Mouse (Mus musculus) ES-E14 (cell line): ENCODE data around the gene Ralgps1. TPM values are rescaled to one million over a fixed set of nuclear protein-coding genes. Genes with fewer than 3 reads are reported as not detected.

ENCODE experiments used
- DNase-seq: peaks from one replicate; pipeline ENCODE4 v3.0.0-alpha.2; 2013; ENCODE audit warnings: low read depth, low spot score
- H3K27ac ChIP-seq: 2 replicates; pipeline ENCODE4 v1.5.1; 2012; ENCODE audit warnings: low read depth, mild to moderate bottlenecking, low read length, moderate library complexity, mixed read lengths; ENCODE audit not compliant: poor library complexity, insufficient read depth, severe bottlenecking
- H3K36me3 ChIP-seq: 2 replicates; pipeline ENCODE4 v1.6.1; 2012; ENCODE audit warnings: mild to moderate bottlenecking, low read length, moderate library complexity, mixed read lengths; ENCODE audit not compliant: control insufficient read depth, poor library complexity, insufficient read depth, severe bottlenecking
- H3K4me1 ChIP-seq, 2 experiments: fragments of 150-350 bp in 1 of 2; sonication (generic) in 1 of 2; 2 replicates each; pipeline ENCODE4 v1.6.1; 2012; ENCODE audit warnings: low read length in 2 of 2, mild to moderate bottlenecking in 1 of 2, mixed read lengths in 1 of 2; ENCODE audit not compliant: control insufficient read depth in 2 of 2, insufficient read depth in 2 of 2, poor library complexity in 1 of 2
- H3K4me3 ChIP-seq, 2 experiments: fragments of 150-350 bp in 1 of 2; sonication (generic) in 1 of 2; 2 replicates each; pipeline ENCODE4 v1.5.1; 2012; ENCODE audit warnings: low read length in 2 of 2, low read depth in 1 of 2, mild to moderate bottlenecking in 1 of 2, mixed read lengths in 1 of 2; ENCODE audit not compliant: insufficient read depth in 1 of 2, poor library complexity in 1 of 2, severe bottlenecking in 1 of 2
- H3K9ac ChIP-seq: 2 replicates; pipeline ENCODE4 v1.6.1; 2012; ENCODE audit warnings: low read depth, mild to moderate bottlenecking, low read length, mixed read lengths; ENCODE audit not compliant: poor library complexity, insufficient read depth, severe bottlenecking
- H3K9me3 ChIP-seq: fragments of 150-350 bp; sonication (generic); 2 replicates; pipeline ENCODE4 v1.6.1; 2012; ENCODE audit warnings: low read depth, mild to moderate bottlenecking, low read length; ENCODE audit not compliant: control insufficient read depth, insufficient read depth
- CHD2 ChIP-seq: IDR thresholded peaks from 2 replicates; pipeline ENCODE4 v1.6.1; 2014; ENCODE audit warnings: mild to moderate bottlenecking, low read depth, low read length, inconsistent platforms
- HCFC1 ChIP-seq: IDR thresholded peaks from 2 replicates; pipeline ENCODE4 v1.6.1; 2012; ENCODE audit warnings: low read length, inconsistent platforms, borderline replicate concordance; ENCODE audit not compliant: insufficient read depth
- MAFK ChIP-seq: IDR thresholded peaks from 2 replicates; pipeline ENCODE4 v1.6.1; 2014; ENCODE audit warnings: mild to moderate bottlenecking, low read depth, low read length, inconsistent platforms; ENCODE audit not compliant: insufficient read depth
- ZC3H11A ChIP-seq: IDR thresholded peaks from 2 replicates; pipeline ENCODE4 v1.6.1; 2012; ENCODE audit warnings: low read depth, mild to moderate bottlenecking, inconsistent platforms, low read length, borderline replicate concordance
- ZNF384 ChIP-seq: IDR thresholded peaks from 2 replicates; pipeline ENCODE4 v1.6.1; 2012; ENCODE audit warnings: low read depth, low read length, inconsistent platforms
- in situ Hi-C, 2 experiments: fragments of 600-800 bp; cut with MboI; formaldehyde crosslinking; loops; one replicate each; pipeline ENCODE4 v1.15.1; 2025; ENCODE audit warnings: low sequenced_read_pairs in 2 of 2, inconsistent platforms in 1 of 2; ENCODE audit not compliant: unreplicated experiment in 2 of 2
- total RNA-seq: library from RNA; depleted of rRNA; stranded (reverse); fragments of 300-350 nt; gene quantifications from 2 replicates; pipeline ENCODE4 v1.2.3, GENCODE M21; 2012

The Ralgps1 gene
- total RNA-seq, 1 experiment = 5.4 TPM

GRCm38 (mm10) chr2:33165710-33166374 is 205.4 kb downstream of the Ralgps1 start:
- no peak overlapping the region for H3K27ac ChIP-seq
- no peak overlapping the region for H3K9ac ChIP-seq
- no peaks in the 10 kb centered on the region for H3K9me3 ChIP-seq
- TF ChIP-seq MAFK = peak; percentile 62; the same call in 1 of the 2 replicates
- no peak for TF ChIP-seq ZC3H11A
- in situ Hi-C loops = no loop called here
- H3K4me3 ChIP-seq = no peak overlapping the region
- no peaks in the 10 kb centered on the region for H3K36me3 ChIP-seq
- H3K4me1 ChIP-seq = no peaks in the 10 kb centered on the region
- no peak for DNase-seq

- TF ChIP-seq ZNF384 (no peak), MAFK (no peak), CHD2 (no peak), HCFC1 (no peak), ZC3H11A (no peak)
- DNase-seq = no peak
Observed at GRCm38 (mm10) chr2:33165229-33165628, 206.1 kb downstream of the Ralgps1 start.

GRCm38 (mm10) chr2:33164646-33165045 is 206.6 kb downstream of the Ralgps1 start:
- Histone ChIP-seq H3K9ac (no peak overlapping the region), H3K4me1 (peaks cover 0 to 8% of the 10 kb centered on the region in 2 experiments; a peak in 1 of 4 replicates), H3K27ac (no peak overlapping the region), H3K4me3 (no peak overlapping the region), H3K36me3 (no peaks in the 10 kb centered on the region), H3K9me3 (no peaks in the 10 kb centered on the region)
- TF ChIP-seq CHD2 (no peak), ZC3H11A (no peak)
- in situ Hi-C loops = no loop called here
- DNase-seq = no peak

More at GRCm38 (mm10) chr2:33165229-33165628, 206.1 kb downstream of the Ralgps1 start:
- H3K9me3 ChIP-seq = no peaks in the 10 kb centered on the region
- in situ Hi-C loops = no loop called here
- peaks cover 0 to 3% of the 10 kb centered on the region in 2 experiments; a peak in 1 of 4 replicates for H3K4me1 ChIP-seq
- H3K36me3 ChIP-seq = no peaks in the 10 kb centered on the region
- no peak overlapping the region for H3K9ac ChIP-seq
- no peak overlapping the region for H3K4me3 ChIP-seq
- no peak overlapping the region for H3K27ac ChIP-seq

GRCm38 (mm10) chr2:33162126-33162525 is 209.2 kb downstream of the Ralgps1 start:
- Histone ChIP-seq H3K4me3 (no peak overlapping the region), H3K4me1 (peaks cover 0 to 15% of the 10 kb centered on the region in 2 experiments; a peak in 2 of 4 replicates), H3K27ac (no peak overlapping the region), H3K9ac (no peak overlapping the region), H3K9me3 (no peaks in the 10 kb centered on the region), H3K36me3 (no peaks in the 10 kb centered on the region; the same call in 1 of the 2 replicates)
- no peak for TF ChIP-seq MAFK
- TF ChIP-seq HCFC1 = no peak
- TF ChIP-seq ZC3H11A = no peak
- no peak for TF ChIP-seq ZNF384
- TF ChIP-seq CHD2 = no peak
- in situ Hi-C loops = no loop called here
- no peak for DNase-seq
